Mouse (Mus musculus): ENCODE results near the gene Nxnl2. TPM values are rescaled to one million over a fixed set of nuclear protein-coding genes. Genes with fewer than 3 reads are reported as not detected.

The Nxnl2 gene
- polyA plus RNA-seq (2015; fragmentation: Nextera tagmentation; extraction: Ambion mirVana), result 2.8 and 3.3 TPM in 2 replicates

DNA sequence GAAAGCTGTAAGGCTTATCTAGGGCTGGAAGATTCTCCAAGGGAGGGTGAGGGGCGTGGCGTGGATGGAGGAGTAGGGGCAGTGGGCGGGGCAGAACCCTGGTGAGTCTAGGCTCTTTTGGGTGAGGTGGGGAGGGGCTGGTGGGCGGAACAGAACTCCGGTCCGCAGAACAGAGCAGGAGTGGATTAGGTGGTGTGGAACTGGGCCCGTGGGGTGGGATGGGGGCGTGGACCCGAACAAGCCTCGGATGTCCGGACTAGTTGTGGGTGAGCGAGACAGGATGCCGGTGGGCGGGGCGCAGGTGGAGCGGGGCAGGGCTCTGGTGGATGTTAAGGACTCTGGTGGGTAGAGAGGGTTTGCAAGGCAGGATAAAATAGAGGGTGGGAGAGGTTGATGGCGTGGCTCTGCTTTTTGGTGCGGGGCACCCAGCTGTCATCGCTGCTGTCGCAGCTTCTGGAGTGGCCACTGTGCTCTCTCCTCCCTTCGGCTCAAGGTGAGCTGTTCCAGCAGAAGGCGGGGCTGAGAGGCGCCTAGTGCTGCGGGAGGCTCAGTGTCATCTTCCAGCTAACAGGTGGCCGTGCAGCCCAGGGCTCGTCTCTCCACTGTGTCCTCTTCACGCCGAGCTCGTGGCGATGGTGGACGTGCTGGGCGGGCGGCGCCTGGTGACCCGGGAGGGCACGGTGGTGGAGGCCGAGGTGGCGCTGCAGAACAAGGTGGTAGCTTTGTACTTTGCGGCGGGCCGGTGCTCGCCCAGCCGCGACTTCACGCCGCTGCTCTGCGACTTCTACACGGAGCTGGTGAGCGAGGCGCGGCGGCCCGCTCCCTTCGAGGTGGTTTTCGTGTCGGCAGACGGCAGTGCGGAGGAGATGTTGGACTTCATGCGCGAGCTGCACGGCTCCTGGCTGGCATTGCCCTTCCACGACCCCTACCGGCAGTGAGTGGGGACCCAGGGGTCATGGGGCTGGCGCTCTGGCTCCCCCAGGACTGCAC is at the start of gene Nxnl2:
TSS of gene Nxnl2 (plus strand) at position 332 of the 990 bp plus-strand sequence.
- peak within 1 kb of the TSS; percentile 38 for H3K9ac ChIP-seq
- WGBS, result under 1% methylated on average over 64 of the region's 64 CpGs
- H3K36me3 ChIP-seq, result no peaks in the 10 kb centered on the region
- no peak within 1 kb of the TSS for H3K27ac ChIP-seq
- peaks cover 20% of the 10 kb centered on the region for H3K4me1 ChIP-seq
- no peaks in the 10 kb centered on the region for H3K9me3 ChIP-seq
- peak; percentile 71 for ATAC-seq (ENCODE audit: borderline replicate concordance, extremely low read depth, low FRiP score, low TSS enrichment)
- peaks cover 19% of the 10 kb centered on the region for H3K27me3 ChIP-seq
- H3K4me3 ChIP-seq, result peak within 1 kb of the TSS; percentile 50
- H3K4me2 ChIP-seq, result peak within 1 kb of the TSS; percentile 99

DNA sequence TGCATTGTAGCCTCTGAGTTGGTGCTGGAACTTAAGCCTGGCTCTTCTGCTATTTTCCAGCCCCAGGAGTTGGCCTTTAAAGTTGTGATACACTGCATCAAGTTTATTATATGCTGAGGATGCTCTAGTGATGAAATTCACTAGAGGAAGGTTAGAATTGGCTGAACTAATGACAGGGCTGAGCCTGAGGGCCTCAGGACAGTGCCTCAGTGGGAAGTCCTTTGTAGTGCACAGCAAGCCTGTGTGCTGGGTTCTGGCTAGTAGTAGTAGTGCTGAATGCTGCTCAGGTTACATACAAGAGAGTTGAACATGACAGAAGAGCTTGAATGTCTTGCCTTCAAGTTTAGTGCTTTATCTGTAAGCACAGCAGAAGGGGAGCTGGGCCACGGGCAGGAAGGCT is 48.9 kb upstream of the Nxnl2 start:
- WGBS, result 19% methylated on average over 1 of the region's 1 CpGs
- Histone ChIP-seq H3K27ac (no peak overlapping the region), H3K4me1 (peaks cover 41% of the 10 kb centered on the region)

DNA sequence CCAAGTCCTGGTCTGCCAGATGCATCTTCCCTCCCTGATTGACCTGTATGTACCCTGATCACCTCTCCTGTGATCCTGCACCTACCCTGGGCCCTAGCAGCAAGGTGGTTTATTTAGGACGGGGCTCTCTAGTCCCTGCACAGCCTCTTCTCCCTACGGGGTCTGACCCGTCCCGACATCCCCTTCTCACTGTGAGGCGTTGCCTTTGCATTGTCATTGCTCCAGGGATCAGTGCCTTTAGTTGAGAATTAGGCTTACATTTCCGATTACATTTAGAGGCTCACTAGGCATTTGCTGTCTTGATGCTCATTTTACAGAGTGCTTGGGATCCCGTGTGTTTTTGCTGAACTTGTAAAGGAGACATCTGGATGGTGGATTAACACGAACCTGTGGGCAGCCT is 48.1 kb upstream of the Nxnl2 start:
- WGBS, result 78% methylated on average over 8 of the region's 8 CpGs
- no peak for ATAC-seq (ENCODE audit: borderline replicate concordance, extremely low read depth, low FRiP score, low TSS enrichment)
- Histone ChIP-seq H3K9ac (no peak overlapping the region), H3K27me3 (no peaks in the 10 kb centered on the region), H3K4me1 (peaks cover 43% of the 10 kb centered on the region), H3K4me3 (no peak overlapping the region), H3K36me3 (peaks cover 19% of the 10 kb centered on the region; the same call in 1 of the 2 replicates), H3K4me2 (no peak overlapping the region), H3K27ac (no peak overlapping the region), H3K9me3 (no peaks in the 10 kb centered on the region)

More for the DNA sequence above, 48.9 kb upstream of the Nxnl2 start:
- H3K36me3 ChIP-seq, result peaks cover 18% of the 10 kb centered on the region; the same call in 1 of the 2 replicates
- no peaks in the 10 kb centered on the region for H3K9me3 ChIP-seq
- H3K4me3 ChIP-seq, result no peak overlapping the region
- no peak for ATAC-seq (ENCODE audit: borderline replicate concordance, extremely low read depth, low FRiP score, low TSS enrichment)
- no peaks in the 10 kb centered on the region for H3K27me3 ChIP-seq
- no peak overlapping the region for H3K4me2 ChIP-seq
- no peak overlapping the region for H3K9ac ChIP-seq

DNA sequence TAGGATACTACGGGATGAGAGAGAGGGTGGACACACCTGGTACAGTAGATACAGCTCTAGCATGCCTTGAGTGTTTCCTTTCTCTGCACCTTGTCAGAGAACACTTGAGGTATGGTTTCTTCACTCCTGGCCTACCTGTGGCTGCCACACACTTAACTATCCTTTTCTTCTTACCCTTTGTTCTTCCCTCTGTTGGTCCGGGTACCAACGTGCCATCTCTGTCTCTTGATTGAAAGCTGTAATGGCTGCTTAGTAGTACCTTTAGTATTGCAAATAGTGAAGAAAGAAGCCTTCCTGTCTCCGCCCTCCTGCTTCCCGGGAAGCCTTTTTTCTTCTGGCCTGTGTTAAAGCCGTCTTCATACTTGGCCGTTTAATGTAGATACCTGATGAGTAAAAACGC is 45.5 kb upstream of the Nxnl2 start:
- no peak overlapping the region for H3K4me3 ChIP-seq
- ATAC-seq (ENCODE audit: borderline replicate concordance, extremely low read depth, low FRiP score, low TSS enrichment), result no peak
- H3K36me3 ChIP-seq, result peaks cover 26% of the 10 kb centered on the region; the same call in 1 of the 2 replicates
- H3K27me3 ChIP-seq, result no peaks in the 10 kb centered on the region
- no peak overlapping the region for H3K4me2 ChIP-seq
- H3K4me1 ChIP-seq, result peaks cover 33% of the 10 kb centered on the region
- H3K27ac ChIP-seq, result no peak overlapping the region
- WGBS, result 68% methylated on average over 8 of the region's 8 CpGs
- no peak overlapping the region for H3K9ac ChIP-seq
- no peaks in the 10 kb centered on the region for H3K9me3 ChIP-seq

DNA sequence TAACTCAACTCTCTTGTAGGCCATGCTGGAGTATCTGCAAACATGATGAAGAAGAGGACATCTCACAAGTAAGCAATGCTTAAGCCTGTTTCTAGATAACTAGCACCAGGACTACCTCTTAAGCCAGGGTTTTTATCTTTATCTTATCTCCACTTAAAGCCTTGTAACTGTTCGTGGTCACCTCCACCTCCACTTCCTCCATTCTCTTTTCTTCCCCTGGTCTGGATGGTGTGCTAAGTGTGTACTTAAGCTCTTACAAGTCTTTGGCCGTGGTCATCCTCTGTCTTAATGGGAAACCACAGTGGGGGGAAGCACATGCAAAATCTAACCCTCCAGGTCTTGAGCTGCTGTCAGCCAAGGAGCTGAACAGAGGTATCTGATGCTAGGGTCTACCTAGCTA is 42.9 kb upstream of the Nxnl2 start:
- ATAC-seq (ENCODE audit: borderline replicate concordance, extremely low read depth, low FRiP score, low TSS enrichment), result no peak
- Histone ChIP-seq H3K9ac (no peak overlapping the region), H3K27me3 (no peaks in the 10 kb centered on the region), H3K4me1 (peaks cover 18% of the 10 kb centered on the region; the same call in 1 of the 2 replicates), H3K4me2 (no peak overlapping the region), H3K4me3 (no peak overlapping the region), H3K27ac (peak overlapping the region; percentile 32), H3K36me3 (peaks cover 37% of the 10 kb centered on the region; the same call in 1 of the 2 replicates), H3K9me3 (no peaks in the 10 kb centered on the region)
- WGBS, result 69% methylated on average over 2 of the region's 2 CpGs

DNA sequence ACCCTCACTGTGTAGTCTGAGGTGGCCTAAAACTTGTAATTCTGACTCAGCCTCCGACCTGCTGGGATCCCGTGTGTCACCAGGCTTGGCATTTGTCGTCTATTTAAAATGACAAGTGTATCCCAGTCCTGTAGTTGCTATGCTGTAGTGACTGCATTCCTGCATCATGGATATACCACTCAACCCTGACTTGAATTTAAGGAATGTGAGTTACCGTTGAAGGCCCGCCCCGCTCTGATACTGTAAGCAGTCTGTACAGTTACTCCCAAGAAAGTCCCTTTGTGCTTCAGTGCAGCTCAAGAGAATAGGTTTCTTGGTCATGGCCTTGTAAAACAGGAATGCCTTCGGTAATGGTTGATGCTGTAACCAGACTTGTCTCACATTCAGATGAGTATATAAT is 42.4 kb upstream of the Nxnl2 start:
- H3K9ac ChIP-seq, result no peak overlapping the region
- no peaks in the 10 kb centered on the region for H3K27me3 ChIP-seq
- no peaks in the 10 kb centered on the region for H3K9me3 ChIP-seq
- H3K27ac ChIP-seq, result 0 out of 2 replicates have a peak overlapping the region, but pooled peaks have one; percentile 32
- ATAC-seq (ENCODE audit: borderline replicate concordance, extremely low read depth, low FRiP score, low TSS enrichment), result peak; percentile 69
- 58% methylated on average over 7 of the region's 7 CpGs for WGBS
- H3K4me2 ChIP-seq, result no peak overlapping the region
- H3K4me1 ChIP-seq, result peaks cover 18% of the 10 kb centered on the region; the same call in 1 of the 2 replicates
- H3K4me3 ChIP-seq, result no peak overlapping the region
- H3K36me3 ChIP-seq, result peaks cover 32% of the 10 kb centered on the region; the same call in 1 of the 2 replicates

DNA sequence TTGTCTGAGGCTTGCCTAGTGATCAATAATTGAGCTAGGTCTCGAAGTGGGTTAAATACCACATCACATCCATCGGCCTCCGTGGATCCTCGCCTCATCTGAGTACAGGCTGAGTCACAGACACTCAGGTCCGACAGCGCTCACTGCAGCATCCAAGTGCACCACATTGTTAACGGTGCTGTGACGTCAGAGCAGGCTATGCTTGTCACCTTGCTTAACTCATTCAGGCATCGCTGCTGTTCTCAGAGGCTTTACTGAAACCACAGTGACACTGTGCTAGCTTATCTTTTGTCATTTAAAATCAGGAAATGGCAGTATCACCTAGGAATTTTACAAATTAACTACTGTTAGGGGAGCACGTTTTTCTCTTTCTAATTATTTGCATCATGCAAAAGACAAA is 39.6 kb upstream of the Nxnl2 start:
- Histone ChIP-seq H3K4me1 (peaks cover 9% of the 10 kb centered on the region; the same call in 1 of the 2 replicates), H3K9me3 (no peaks in the 10 kb centered on the region), H3K4me3 (no peak overlapping the region), H3K4me2 (no peak overlapping the region), H3K27me3 (no peaks in the 10 kb centered on the region), H3K27ac (no peak overlapping the region), H3K9ac (no peak overlapping the region), H3K36me3 (peaks cover 32% of the 10 kb centered on the region)
- ATAC-seq (ENCODE audit: borderline replicate concordance, extremely low read depth, low FRiP score, low TSS enrichment), result no peak
- 82% methylated on average over 10 of the region's 10 CpGs for WGBS

DNA sequence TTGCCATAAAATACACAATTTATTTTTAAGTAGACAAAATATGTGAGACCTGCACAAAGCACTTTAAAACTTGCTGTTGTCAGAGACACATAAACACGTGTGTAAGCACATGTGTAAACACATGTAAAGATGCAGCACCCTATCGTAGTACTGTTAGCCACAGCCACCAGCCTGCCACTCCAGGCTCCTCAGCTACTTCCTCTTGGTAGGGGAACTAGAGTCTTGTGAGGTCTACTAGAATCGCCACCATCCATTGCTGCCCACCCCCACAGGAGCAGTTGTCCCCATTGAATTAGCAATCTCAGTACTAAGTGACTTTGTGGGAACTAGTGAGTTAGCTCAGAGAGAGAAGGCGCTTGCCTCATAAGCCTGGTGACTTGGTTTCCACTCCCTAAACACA is 34.5 kb upstream of the Nxnl2 start:
- Histone ChIP-seq H3K9ac (no peak overlapping the region), H3K36me3 (peaks cover 43% of the 10 kb centered on the region), H3K4me1 (0 out of 2 replicates have a peak, but pooled peaks cover 3% of the 10 kb centered on the region), H3K4me3 (no peak overlapping the region), H3K9me3 (no peaks in the 10 kb centered on the region), H3K4me2 (no peak overlapping the region), H3K27ac (no peak overlapping the region), H3K27me3 (no peaks in the 10 kb centered on the region)
- WGBS, result 83% methylated on average over 4 of the region's 4 CpGs
- ATAC-seq (ENCODE audit: borderline replicate concordance, extremely low read depth, low FRiP score, low TSS enrichment), result no peak

DNA sequence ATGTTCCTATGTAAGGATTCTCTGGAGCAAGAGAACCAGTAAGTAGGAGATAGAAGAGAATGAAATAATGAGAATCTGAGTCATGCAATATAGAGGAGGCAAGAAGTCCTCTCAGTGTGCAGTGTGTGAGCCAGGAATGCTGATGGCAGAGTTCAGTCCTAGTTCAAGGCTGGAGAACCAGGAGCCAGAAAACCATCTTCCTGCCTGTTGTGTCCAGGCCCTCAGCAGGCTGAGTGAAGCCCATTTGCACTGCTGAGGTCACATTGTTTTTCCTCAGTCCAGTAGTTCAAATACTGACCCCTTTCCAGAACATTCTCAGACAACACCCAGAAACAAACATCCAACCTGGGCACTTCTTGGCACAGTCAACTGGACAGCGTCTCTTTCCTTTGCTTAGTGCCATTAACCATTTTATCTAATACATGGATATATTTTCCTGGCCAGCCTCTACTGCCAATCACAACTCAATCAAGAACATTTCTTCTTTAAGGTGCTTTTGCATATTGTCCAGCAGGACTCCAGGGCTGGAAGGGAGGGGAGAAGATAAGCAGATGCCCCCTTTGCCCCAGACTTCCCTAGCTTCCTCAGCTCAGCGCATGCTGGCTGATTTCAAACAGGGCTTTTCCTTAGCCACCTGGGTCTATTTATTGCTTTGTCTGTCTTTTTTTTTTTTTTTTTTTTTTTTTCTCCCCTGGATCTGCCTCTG is 33.7 kb upstream of the Nxnl2 start:
- Histone ChIP-seq H3K4me3 (no peak overlapping the region), H3K9ac (no peak overlapping the region), H3K36me3 (peaks cover 41% of the 10 kb centered on the region), H3K4me1 (0 out of 2 replicates have a peak, but pooled peaks cover 3% of the 10 kb centered on the region), H3K9me3 (no peaks in the 10 kb centered on the region), H3K27me3 (no peaks in the 10 kb centered on the region), H3K4me2 (no peak overlapping the region), H3K27ac (0 out of 2 replicates have a peak overlapping the region, but pooled peaks have one; percentile 10)
- WGBS, result 70% methylated on average over 2 of the region's 2 CpGs
- ATAC-seq (ENCODE audit: borderline replicate concordance, extremely low read depth, low FRiP score, low TSS enrichment), result no peak

DNA sequence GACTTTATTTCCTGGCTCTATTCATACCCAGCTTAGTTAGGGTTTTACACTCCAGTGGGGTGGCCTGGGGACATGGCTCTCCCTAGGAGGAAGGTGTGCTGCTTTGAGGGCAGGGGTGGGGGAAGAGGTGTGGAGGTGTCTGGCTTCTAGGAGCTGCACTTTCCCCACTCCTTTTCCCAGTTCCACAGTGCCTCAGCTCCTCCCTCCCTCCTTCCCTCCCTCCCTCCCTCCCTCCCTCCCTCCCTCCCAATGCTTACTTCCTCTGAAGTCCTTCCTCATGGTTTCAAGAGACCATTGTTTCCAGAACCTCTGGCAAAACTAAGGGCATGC is 33.2 kb upstream of the Nxnl2 start:
- no peak overlapping the region for H3K9ac ChIP-seq
- H3K27ac ChIP-seq, result 0 out of 2 replicates have a peak overlapping the region, but pooled peaks have one; percentile 10
- H3K36me3 ChIP-seq, result peaks cover 45% of the 10 kb centered on the region
- no peak overlapping the region for H3K4me3 ChIP-seq
- ATAC-seq (ENCODE audit: borderline replicate concordance, extremely low read depth, low FRiP score, low TSS enrichment), result no peak
- H3K27me3 ChIP-seq, result no peaks in the 10 kb centered on the region
- H3K9me3 ChIP-seq, result no peaks in the 10 kb centered on the region
- H3K4me1 ChIP-seq, result 0 out of 2 replicates have a peak, but pooled peaks cover 3% of the 10 kb centered on the region
- H3K4me2 ChIP-seq, result no peak overlapping the region

DNA sequence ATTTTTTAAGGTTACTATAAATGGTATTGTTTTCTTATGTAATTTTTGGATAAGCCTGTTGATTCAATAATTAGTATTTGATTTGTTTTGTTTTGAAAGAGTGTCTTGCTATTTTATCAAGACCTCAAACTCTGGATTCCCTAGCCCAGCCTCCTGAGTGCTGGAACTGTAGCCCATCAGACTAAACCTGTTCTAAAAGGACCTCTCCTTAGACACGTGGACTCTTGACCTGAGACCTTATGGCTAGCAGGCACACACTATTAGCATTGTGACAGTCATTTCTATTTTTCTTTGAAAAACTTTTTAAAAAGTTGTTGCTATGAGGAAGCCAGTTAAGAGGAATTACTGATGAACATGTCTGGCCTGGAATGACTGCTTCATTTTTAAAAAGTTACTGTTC is 23.7 kb upstream of the Nxnl2 start:
- no peak overlapping the region for H3K27ac ChIP-seq
- H3K4me2 ChIP-seq, result no peak overlapping the region
- WGBS, result 44% methylated on average over 1 of the region's 1 CpGs
- H3K4me3 ChIP-seq, result no peak overlapping the region
- no peaks in the 10 kb centered on the region for H3K4me1 ChIP-seq
- no peak for ATAC-seq (ENCODE audit: borderline replicate concordance, extremely low read depth, low FRiP score, low TSS enrichment)
- peaks cover 42% of the 10 kb centered on the region for H3K36me3 ChIP-seq
- no peaks in the 10 kb centered on the region for H3K9me3 ChIP-seq
- H3K27me3 ChIP-seq, result no peaks in the 10 kb centered on the region
- H3K9ac ChIP-seq, result no peak overlapping the region
